Mouse (Mus musculus): ENCODE measurements around the gene Fgfrl1.

DNA sequence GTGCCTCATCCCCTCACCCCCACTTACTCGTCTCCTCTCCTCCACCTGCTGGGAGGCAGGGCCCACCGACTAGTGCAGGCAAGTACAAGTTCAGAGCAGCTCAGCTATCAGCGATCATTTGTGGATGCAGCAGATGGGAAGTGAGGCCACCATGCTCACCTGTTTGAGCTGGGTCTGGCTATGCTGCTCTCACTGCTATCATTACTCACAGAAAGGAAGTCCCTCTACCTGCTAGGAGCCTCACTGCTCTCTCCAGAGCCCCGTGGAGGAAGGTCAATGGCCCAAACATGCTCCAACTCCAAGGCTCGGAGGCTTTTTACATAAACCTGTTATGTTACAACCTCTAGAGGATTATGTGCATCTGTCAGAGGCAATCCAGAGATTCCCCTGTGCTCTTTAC lies 34.8 kb upstream of the Fgfrl1 start:
- TF ChIP-seq CEBPB (IDR thresholded peaks at IDR 0.05; ENCODE audit: insufficient read depth, poor library complexity, severe bottlenecking) (no peak), MAX (IDR thresholded peaks at IDR 0.05; ENCODE audit: low read depth) (no peak), POLR2A (IDR thresholded peaks at IDR 0.05; ENCODE audit: insufficient read length, low read depth) (no peak), USF1 (IDR thresholded peaks at IDR 0.05; ENCODE audit: low read depth) (no peak), MYOD1 (IDR thresholded peaks at IDR 0.05; ENCODE audit: control insufficient read depth in 1 of 3, insufficient read length in 2 of 3, low read depth in 2 of 3) (no peak), MYOG (IDR thresholded peaks at IDR 0.05; ENCODE audit: control insufficient read depth in 1 of 3, insufficient read depth in 1 of 3, insufficient read length in 2 of 3, low read depth in 2 of 3) (no peak), POLR2AphosphoS2 (IDR thresholded peaks at IDR 0.05; ENCODE audit: insufficient read length, low read depth) (no peak), E2F4 (IDR thresholded peaks at IDR 0.05; ENCODE audit: insufficient read depth) (no peak), TCF3 (IDR thresholded peaks at IDR 0.05; ENCODE audit: insufficient read length, low read depth) (no peak), TCF12 (IDR thresholded peaks at IDR 0.05; ENCODE audit: insufficient read depth, poor library complexity, severe bottlenecking) (no peak)

Measured in myocyte (in vitro differentiated cells).